Mouse (Mus musculus): ENCODE measurements around the gene Prkra.

Gene Prkra

DNA sequence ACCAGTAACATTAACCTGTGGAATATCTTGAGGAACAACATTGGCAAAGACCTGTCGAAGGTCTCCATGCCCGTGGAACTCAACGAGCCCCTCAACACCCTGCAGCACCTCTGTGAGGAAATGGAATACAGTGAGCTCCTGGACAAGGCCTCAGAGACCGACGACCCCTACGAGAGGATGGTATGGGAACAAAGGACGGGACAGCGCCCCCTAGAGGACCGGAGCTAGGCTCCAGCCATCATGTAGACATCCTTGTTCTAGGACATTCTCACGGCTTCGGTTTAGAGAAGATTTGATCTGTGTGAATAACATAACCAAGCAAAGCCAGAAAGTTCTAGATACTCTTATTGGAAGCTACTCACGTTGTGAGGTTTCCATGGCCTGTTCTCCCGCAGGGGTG is 62.7 kb downstream of the Prkra start:
- no peak for DNase-seq (ENCODE audit: extremely low spot score, low read depth, low spot score)
